Mouse (Mus musculus) MEL (cell line): ENCODE measurements around the gene 2410004P03Rik. TPM values are rescaled to one million over a fixed set of nuclear protein-coding genes. Genes with fewer than 3 reads are reported as not detected.

Experiments
- DNase-seq: peaks from one replicate; pipeline ENCODE4 v3.0.0; 2011; ENCODE audit warnings: low read depth, low spot score
- H3K27ac ChIP-seq: 2 replicates; pipeline ENCODE4 v1.5.1; 2012; ENCODE audit warnings: low read depth, mild to moderate bottlenecking, control low read depth, low read length, moderate library complexity; ENCODE audit not compliant: control insufficient read depth
- H3K27me3 ChIP-seq, 2 experiments: fragments of 150-350 bp in 1 of 2; sonication (generic) in 1 of 2; 2 replicates each; pipeline ENCODE4 v1.6.1; 2012; ENCODE audit warnings: low read length in 2 of 2, mild to moderate bottlenecking in 2 of 2, improper control_type of control experiment in 1 of 2, moderate library complexity in 1 of 2; ENCODE audit not compliant: insufficient read depth in 2 of 2, control insufficient read depth in 1 of 2
- H3K36me3 ChIP-seq, 2 experiments: 2 replicates each; pipeline ENCODE4 v1.6.1; 2012 to 2014; ENCODE audit warnings: low read length in 2 of 2, improper control_type of control experiment in 1 of 2, inconsistent platforms in 1 of 2, mild to moderate bottlenecking in 1 of 2; ENCODE audit not compliant: insufficient read depth in 2 of 2, control insufficient read depth in 1 of 2
- H3K4me1 ChIP-seq, 2 experiments: fragments of 150-350 bp in 1 of 2; sonication (generic) in 1 of 2; 2 replicates each; pipeline ENCODE4 v1.6.1; 2012; ENCODE audit warnings: low read length in 2 of 2, improper control_type of control experiment in 1 of 2, mild to moderate bottlenecking in 1 of 2; ENCODE audit not compliant: insufficient read depth in 2 of 2, control insufficient read depth in 1 of 2
- H3K4me3 ChIP-seq, 2 experiments: fragments of 150-350 bp in 1 of 2; sonication (generic) in 1 of 2; 2 replicates each; pipeline ENCODE4 v1.5.1; 2012; ENCODE audit warnings: low read depth in 2 of 2, low read length in 2 of 2, mild to moderate bottlenecking in 2 of 2, moderate library complexity in 2 of 2, control low read depth in 1 of 2, improper control_type of control experiment in 1 of 2; ENCODE audit not compliant: control insufficient read depth in 1 of 2, insufficient read depth in 1 of 2
- H3K79me2 ChIP-seq: 2 replicates; pipeline ENCODE4 v1.6.1; 2012; ENCODE audit warnings: mild to moderate bottlenecking, low read length, moderate library complexity; ENCODE audit not compliant: control insufficient read depth, poor library complexity, insufficient read depth
- H3K9ac ChIP-seq: 2 replicates; pipeline ENCODE4 v1.6.1; 2012; ENCODE audit warnings: low read depth, mild to moderate bottlenecking, control low read depth, low read length, moderate library complexity; ENCODE audit not compliant: control insufficient read depth, poor library complexity, severe bottlenecking
- H3K9me3 ChIP-seq: fragments of 150-350 bp; sonication (generic); replicated peaks from 2 replicates; pipeline ENCODE4 v1.6.1; 2012; ENCODE audit warnings: mild to moderate bottlenecking, low read length, improper control_type of control experiment, moderate library complexity; ENCODE audit not compliant: insufficient read depth
- CHD1 ChIP-seq: IDR thresholded peaks from 2 replicates; pipeline ENCODE4 v1.6.1; 2012; ENCODE audit warnings: low read depth, mild to moderate bottlenecking, inconsistent platforms, low read length, improper control_type of control experiment
- CHD2 ChIP-seq: IDR thresholded peaks from 2 replicates; pipeline ENCODE4 v1.6.1; 2011; ENCODE audit warnings: low read length, improper control_type of control experiment
- E2F4 ChIP-seq: IDR thresholded peaks from 2 replicates; pipeline ENCODE4 v1.6.1; 2011; ENCODE audit warnings: low read depth, low read length, improper control_type of control experiment, borderline replicate concordance
- ELF1 ChIP-seq: IDR thresholded peaks from 2 replicates; pipeline ENCODE4 v1.6.1; 2014; ENCODE audit warnings: low read depth, mild to moderate bottlenecking, inconsistent platforms, low read length, improper control_type of control experiment, moderate library complexity
- EP300 ChIP-seq, 2 experiments: IDR thresholded peaks; 2 replicates each; pipeline ENCODE4 v1.6.1; 2011; ENCODE audit warnings: improper control_type of control experiment in 2 of 2, low read length in 2 of 2, low read depth in 1 of 2, mild to moderate bottlenecking in 1 of 2
- ETS1 ChIP-seq: IDR thresholded peaks from 2 replicates; pipeline ENCODE4 v1.6.1; 2012; ENCODE audit warnings: low read depth, mild to moderate bottlenecking, inconsistent platforms, low read length, improper control_type of control experiment, moderate library complexity
- GABPA ChIP-seq: IDR thresholded peaks from 2 replicates; pipeline ENCODE4 v1.6.1; 2012; ENCODE audit warnings: low read depth, mild to moderate bottlenecking, inconsistent platforms, low read length, improper control_type of control experiment, moderate library complexity
- GATA1 ChIP-seq: IDR thresholded peaks from 2 replicates; pipeline ENCODE4 v1.6.1; 2011; ENCODE audit warnings: low read depth, low read length, improper control_type of control experiment
- KAT2A ChIP-seq: conservative IDR thresholded peaks from 2 replicates; pipeline ENCODE4 v1.6.1; 2012; ENCODE audit warnings: low read depth, low read length, improper control_type of control experiment, inconsistent platforms
- MAFK ChIP-seq: IDR thresholded peaks from 2 replicates; pipeline ENCODE4 v1.6.1; 2011; ENCODE audit warnings: low read depth, mild to moderate bottlenecking, low read length, improper control_type of control experiment, borderline replicate concordance
- MAX ChIP-seq: IDR thresholded peaks from 2 replicates; pipeline ENCODE4 v1.6.1; 2011; ENCODE audit warnings: low read length, improper control_type of control experiment
- MAZ ChIP-seq: IDR thresholded peaks from 2 replicates; pipeline ENCODE4 v1.6.1; 2012; ENCODE audit warnings: low read depth, mild to moderate bottlenecking, inconsistent platforms, low read length, improper control_type of control experiment
- MEF2A ChIP-seq: IDR thresholded peaks from 2 replicates; pipeline ENCODE4 v1.6.1; 2014; ENCODE audit warnings: low read depth, mild to moderate bottlenecking, inconsistent platforms, low read length, improper control_type of control experiment; ENCODE audit not compliant: poor library complexity, insufficient replicate concordance, severe bottlenecking; ENCODE audit errors: extremely low read depth
- MXI1 ChIP-seq: IDR thresholded peaks from 2 replicates; pipeline ENCODE4 v1.6.1; 2011; ENCODE audit warnings: mild to moderate bottlenecking, low read depth, low read length, improper control_type of control experiment
- MYB ChIP-seq: IDR thresholded peaks from 2 replicates; pipeline ENCODE4 v1.6.1; 2011; ENCODE audit warnings: mild to moderate bottlenecking, low read depth, low read length, improper control_type of control experiment
- NELFE ChIP-seq: IDR thresholded peaks from 2 replicates; pipeline ENCODE4 v1.6.1; 2011; ENCODE audit warnings: low read depth, low read length, improper control_type of control experiment
- NRF1 ChIP-seq: IDR thresholded peaks from 2 replicates; pipeline ENCODE4 v1.6.1; 2014; ENCODE audit warnings: low read depth, mild to moderate bottlenecking, inconsistent platforms, low read length, improper control_type of control experiment, moderate library complexity; ENCODE audit not compliant: poor library complexity, insufficient read depth, severe bottlenecking
- POLR2A ChIP-seq, 2 experiments: IDR thresholded peaks; 2 replicates each; pipeline ENCODE4 v1.6.1; 2011 to 2012; ENCODE audit warnings: low read length in 2 of 2, mild to moderate bottlenecking in 2 of 2, control low read depth in 1 of 2, improper control_type of control experiment in 1 of 2, low read depth in 1 of 2, moderate library complexity in 1 of 2; ENCODE audit not compliant: control insufficient read depth in 1 of 2, insufficient read depth in 1 of 2, poor library complexity in 1 of 2
- POLR2AphosphoS2 ChIP-seq: IDR thresholded peaks from 2 replicates; pipeline ENCODE4 v1.6.1; 2011; ENCODE audit warnings: low read length, improper control_type of control experiment
- POLR2AphosphoS5 ChIP-seq: IDR thresholded peaks from 2 replicates; pipeline ENCODE4 v1.6.1; 2012; ENCODE audit warnings: low read depth, borderline replicate concordance, mild to moderate bottlenecking, inconsistent platforms, low read length, moderate library complexity, mixed read lengths
- RAD21 ChIP-seq: IDR thresholded peaks from 2 replicates; pipeline ENCODE4 v1.6.1; 2011; ENCODE audit warnings: mild to moderate bottlenecking, low read depth, low read length, improper control_type of control experiment
- RCOR1 ChIP-seq: IDR thresholded peaks from 2 replicates; pipeline ENCODE4 v1.6.1; 2012; ENCODE audit warnings: low read depth, mild to moderate bottlenecking, inconsistent platforms, low read length, improper control_type of control experiment
- SMC3 ChIP-seq: IDR thresholded peaks from 2 replicates; pipeline ENCODE4 v1.6.1; 2011; ENCODE audit warnings: low read depth, low read length, improper control_type of control experiment
- TAL1 ChIP-seq: IDR thresholded peaks from 2 replicates; pipeline ENCODE4 v1.6.1; 2012; ENCODE audit warnings: mild to moderate bottlenecking, inconsistent platforms, low read length, moderate library complexity, mixed read lengths
- TCF12 ChIP-seq: IDR thresholded peaks from 2 replicates; pipeline ENCODE4 v1.6.1; 2014; ENCODE audit warnings: low read depth, mild to moderate bottlenecking, inconsistent platforms, low read length, improper control_type of control experiment, moderate library complexity
- USF1 ChIP-seq: IDR thresholded peaks from 2 replicates; pipeline ENCODE4 v1.6.1; 2014; ENCODE audit warnings: low read depth, mild to moderate bottlenecking, inconsistent platforms, low read length, improper control_type of control experiment, moderate library complexity
- ZC3H11A ChIP-seq: IDR thresholded peaks from 2 replicates; pipeline ENCODE4 v1.6.1; 2012; ENCODE audit warnings: low read depth, mild to moderate bottlenecking, inconsistent platforms, low read length, improper control_type of control experiment
- ZKSCAN1 ChIP-seq: IDR thresholded peaks from 2 replicates; pipeline ENCODE4 v1.6.1; 2012; ENCODE audit warnings: low read depth, mild to moderate bottlenecking, inconsistent platforms, low read length, improper control_type of control experiment, moderate library complexity
- ZMIZ1 ChIP-seq: IDR thresholded peaks from 2 replicates; pipeline ENCODE4 v1.6.1; 2012; ENCODE audit warnings: low read depth, mild to moderate bottlenecking, inconsistent platforms, low read length, improper control_type of control experiment, moderate library complexity
- ZNF384 ChIP-seq: IDR thresholded peaks from 2 replicates; pipeline ENCODE4 v1.6.1; 2012; ENCODE audit warnings: low read depth, mild to moderate bottlenecking, inconsistent platforms, low read length, improper control_type of control experiment
- polyA plus RNA-seq, 2 experiments: library from polyadenylated mRNA; stranded (reverse) in 1 of 2; unstranded in 1 of 2; fragments of >175 nt in 1 of 2; fragments of >200 nt in 1 of 2; gene quantifications; 2 replicates each; pipeline versions ENCODE4 v1.2.1 to v1.2.4; 2012; ENCODE audit warnings: low replicate concordance in 2 of 2, low read depth in 1 of 2; ENCODE audit not compliant: insufficient read length in 2 of 2, insufficient read depth in 1 of 2, missing spikeins in 1 of 2
- total RNA-seq: library from RNA; depleted of rRNA; stranded (reverse); fragments of 300-350 nt; gene quantifications from 2 replicates; pipeline ENCODE4 v1.2.3, GENCODE M21; 2012

Gene 2410004P03Rik
- total and polyA plus RNA-seq, 3 experiments: 0.03 TPM; not detected in 2

- Histone ChIP-seq H3K9me3 (no peaks in the 10 kb centered on the region), H3K27me3 (no peaks in the 10 kb centered on the region), H3K9ac (peak overlapping the region; percentile 67), H3K36me3 (no peaks in the 10 kb centered on the region; a peak in 1 of 4 replicates), H3K79me2 (no peaks in the 10 kb centered on the region; the same call in 1 of the 2 replicates), H3K4me3 (peak overlapping the region; percentile 51 to 64), H3K4me1 (peaks cover 0 to 7% of the 10 kb centered on the region in 2 experiments; a peak in 2 of 4 replicates), H3K27ac (peak overlapping the region; percentile 78)
- TF ChIP-seq TAL1 (0 out of 2 replicates have a peak, but pooled peaks have one; percentile 36), GATA1 (peak; percentile 35; the same call in 1 of the 2 replicates), NELFE (no peak), TCF12 (peak; percentile 59; the same call in 1 of the 2 replicates), MAFK (no peak), EP300 (IDR thresholded peaks at IDR 0.05; ENCODE audit: low read depth in 1 of 2, low read length in 2 of 2) (peak in 1 of 2 experiments; percentile 66; a peak in 2 of 4 replicates), POLR2AphosphoS5 (no peak)
- DNase-seq: no peak
These were observed 23.1 kb upstream of the 2410004P03Rik start for GRCm38 (mm10) chr12:17034671-17035070.

- Histone ChIP-seq H3K36me3 (no peaks in the 10 kb centered on the region; a peak in 1 of 4 replicates), H3K27ac (peak overlapping the region; percentile 78), H3K4me3 (peak overlapping the region; percentile 51 to 64), H3K27me3 (no peaks in the 10 kb centered on the region), H3K9ac (peak overlapping the region; percentile 67), H3K4me1 (peaks cover 0 to 7% of the 10 kb centered on the region in 2 experiments; a peak in 2 of 4 replicates), H3K79me2 (no peaks in the 10 kb centered on the region; the same call in 1 of the 2 replicates), H3K9me3 (no peaks in the 10 kb centered on the region)
- peak; percentile 94 for DNase-seq
- TF ChIP-seq USF1 (peak; percentile 37; the same call in 1 of the 2 replicates), KAT2A (no peak), ELF1 (peak; percentile 86), ETS1 (peak; percentile 67; the same call in 1 of the 2 replicates), CHD2 (no peak), NELFE (0 out of 2 replicates have a peak, but pooled peaks have one; percentile 34), EP300 (IDR thresholded peaks at IDR 0.05; ENCODE audit: low read depth in 1 of 2, low read length in 2 of 2) (no peak), CHD1 (no peak), POLR2A (IDR thresholded peaks at IDR 0.05; ENCODE audit: control insufficient read depth in 1 of 2, insufficient read depth in 1 of 2, low read depth in 1 of 2, low read length in 2 of 2, poor library complexity in 1 of 2) (peak; percentile 58 to 89; a peak in 2 of 4 replicates), RAD21 (no peak), NRF1 (no peak), ZNF384 (no peak), TAL1 (no peak), POLR2AphosphoS2 (peak; percentile 76; the same call in 1 of the 2 replicates), ZC3H11A (no peak), E2F4 (no peak), SMC3 (no peak), GATA1 (no peak), TCF12 (peak; percentile 53; the same call in 1 of the 2 replicates), MAX (peak; percentile 94), ZKSCAN1 (no peak), MXI1 (peak; percentile 97), MYB (no peak), MEF2A (no peak), POLR2AphosphoS5 (no peak), ZMIZ1 (peak; percentile 60; the same call in 1 of the 2 replicates), GABPA (no peak), MAZ (no peak), RCOR1 (no peak)
These were observed 21.9 kb upstream of the 2410004P03Rik start for GRCm38 (mm10) chr12:17033464-17033841.
